Mouse (Mus musculus): Measurements from ENCODE around the gene Mdm1. TPM values are rescaled to one million over a fixed set of nuclear protein-coding genes. Genes with fewer than 3 reads are reported as not detected.
"Not testable (repeated sequence)": the region's sequence is repeated elsewhere in the genome, so short reads cannot be mapped to it uniquely, and the experiment has no call there.

The Mdm1 gene
- total RNA-seq, 2 experiments from 2014 or later: 7.6 to 9.6 TPM

DNA sequence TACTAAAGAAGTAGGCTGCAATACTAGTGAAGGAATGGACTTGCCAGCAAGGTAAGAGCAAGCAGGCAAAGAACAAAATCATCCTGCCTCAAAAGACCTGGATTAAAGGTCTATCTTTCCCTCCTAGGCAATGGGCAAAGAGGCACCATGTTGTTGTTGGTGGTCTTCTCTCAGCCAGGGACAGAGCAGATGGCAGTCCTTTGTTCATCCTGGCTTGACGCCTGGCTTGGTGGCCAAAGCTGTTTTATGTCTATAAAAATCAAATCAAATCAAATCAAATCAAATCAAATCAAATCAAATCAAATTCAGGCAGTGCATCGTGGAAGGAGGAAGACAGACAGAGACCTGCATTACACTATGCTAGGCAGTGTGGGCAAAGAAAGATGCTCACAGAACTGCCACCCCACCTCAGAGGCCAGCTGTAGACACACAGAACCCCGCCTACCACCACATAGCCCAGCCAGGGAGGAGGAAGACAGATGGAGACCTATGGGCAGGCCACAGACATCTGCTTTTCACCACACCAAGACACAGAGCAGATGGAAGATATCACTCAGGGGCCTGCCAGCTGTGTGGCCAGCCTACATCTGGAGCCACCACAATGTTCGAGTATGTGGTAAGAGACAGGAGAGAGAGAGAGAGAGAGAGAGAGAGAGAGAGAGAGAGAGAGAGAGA, 74.2 kb downstream of the Mdm1 start:
- DNase-seq (ENCODE audit: low spot score in 2 of 2): not testable (repeated sequence)

Other genes starting within 250 kb of the Mdm1 start
- gene Il22, start 63.1 kb downstream of the Mdm1 start, total RNA-seq (2021): not detected
- under 1 TPM; 0.66 to 0.78 TPM for gene Gm32717, start 99.0 kb downstream of the Mdm1 start, total RNA-seq (2021)
- gene Gm32802, start 116.9 kb downstream of the Mdm1 start, total RNA-seq (2021): under 1 TPM; 0.66 to 0.78 TPM
- not detected for gene Iltifb, start 153.2 kb downstream of the Mdm1 start, total RNA-seq (2021)
- not detected for gene Gm9040, start 185.2 kb downstream of the Mdm1 start, total RNA-seq (2021)
- gene Gm9044, start 190.6 kb downstream of the Mdm1 start, total RNA-seq (2021): not detected
- not detected for gene Gm9045, start 196.0 kb downstream of the Mdm1 start, total RNA-seq (2021)
- not detected for gene Gm9046, start 201.4 kb downstream of the Mdm1 start, total RNA-seq (2021)
- gene Gm9048, start 206.9 kb downstream of the Mdm1 start, total RNA-seq (2021): not detected
- gene Gm9049, start 212.3 kb downstream of the Mdm1 start, total RNA-seq (2021): not detected

Data from gastrocnemius, postnatal 4 days (tissue).